Mouse (Mus musculus) MEL (cell line): Measurements from ENCODE around the gene Wdr4.
A peak's percentile ranks its signal among the peaks of the same experiment; 100 is the strongest.

Experiments
- CTCF ChIP-seq, 3 experiments: IDR thresholded peaks in 2 of 3; conservative IDR thresholded peaks in 1 of 3; 2 replicates each; pipeline ENCODE4 v1.5.1; 2011 to 2012; ENCODE audit warnings: low read length in 3 of 3, low read depth in 2 of 3, mild to moderate bottlenecking in 2 of 3, improper control_type of control experiment in 1 of 3, inconsistent platforms in 1 of 3, mixed read lengths in 1 of 3, moderate library complexity in 1 of 3; ENCODE audit not compliant: control insufficient read depth in 1 of 3, insufficient read depth in 1 of 3, poor library complexity in 1 of 3, severe bottlenecking in 1 of 3
- EP300 ChIP-seq, 2 experiments: IDR thresholded peaks; 2 replicates each; pipeline ENCODE4 v1.6.1; 2011; ENCODE audit warnings: improper control_type of control experiment in 2 of 2, low read length in 2 of 2, low read depth in 1 of 2, mild to moderate bottlenecking in 1 of 2
- GATA1 ChIP-seq: IDR thresholded peaks from 2 replicates; pipeline ENCODE4 v1.6.1; 2011; ENCODE audit warnings: low read depth, low read length, improper control_type of control experiment
- JUND ChIP-seq: IDR thresholded peaks from 2 replicates; pipeline ENCODE4 v1.6.1; 2011; ENCODE audit warnings: low read depth, mild to moderate bottlenecking, improper control_type of control experiment, low read length
- MYB ChIP-seq: IDR thresholded peaks from 2 replicates; pipeline ENCODE4 v1.6.1; 2011; ENCODE audit warnings: mild to moderate bottlenecking, low read depth, low read length, improper control_type of control experiment
- POLR2A ChIP-seq, 2 experiments: IDR thresholded peaks; 2 replicates each; pipeline ENCODE4 v1.6.1; 2011 to 2012; ENCODE audit warnings: low read length in 2 of 2, mild to moderate bottlenecking in 2 of 2, control low read depth in 1 of 2, improper control_type of control experiment in 1 of 2, low read depth in 1 of 2, moderate library complexity in 1 of 2; ENCODE audit not compliant: control insufficient read depth in 1 of 2, insufficient read depth in 1 of 2, poor library complexity in 1 of 2
- SMC3 ChIP-seq: IDR thresholded peaks from 2 replicates; pipeline ENCODE4 v1.6.1; 2011; ENCODE audit warnings: low read depth, low read length, improper control_type of control experiment
- TAL1 ChIP-seq: IDR thresholded peaks from 2 replicates; pipeline ENCODE4 v1.6.1; 2012; ENCODE audit warnings: mild to moderate bottlenecking, inconsistent platforms, low read length, moderate library complexity, mixed read lengths
- TCF12 ChIP-seq: IDR thresholded peaks from 2 replicates; pipeline ENCODE4 v1.6.1; 2014; ENCODE audit warnings: low read depth, mild to moderate bottlenecking, inconsistent platforms, low read length, improper control_type of control experiment, moderate library complexity
- ZMIZ1 ChIP-seq: IDR thresholded peaks from 2 replicates; pipeline ENCODE4 v1.6.1; 2012; ENCODE audit warnings: low read depth, mild to moderate bottlenecking, inconsistent platforms, low read length, improper control_type of control experiment, moderate library complexity
- ZNF384 ChIP-seq: IDR thresholded peaks from 2 replicates; pipeline ENCODE4 v1.6.1; 2012; ENCODE audit warnings: low read depth, mild to moderate bottlenecking, inconsistent platforms, low read length, improper control_type of control experiment

GRCm38 (mm10) chr17:31564015-31564857 is 44.5 kb upstream of the Wdr4 start, which contains the start of gene Pknox1:
- TF ChIP-seq TCF12: peak; percentile 26; the same call in 1 of the 2 replicates
- TF ChIP-seq ZMIZ1: peak; percentile 21; the same call in 1 of the 2 replicates
- TF ChIP-seq EP300 (IDR thresholded peaks at IDR 0.05; ENCODE audit: low read depth in 1 of 2, low read length in 2 of 2): no peak
- TF ChIP-seq TAL1: no peak
- peak in 1 of 2 experiments; percentile 79; a peak in 2 of 4 replicates for TF ChIP-seq POLR2A (IDR thresholded peaks at IDR 0.05; ENCODE audit: control insufficient read depth in 1 of 2, insufficient read depth in 1 of 2, low read depth in 1 of 2, low read length in 2 of 2, poor library complexity in 1 of 2)
- TF ChIP-seq SMC3: no peak
- peak; percentile 65 for TF ChIP-seq MYB
- peak; percentile 86 for TF ChIP-seq ZNF384
- no peak for TF ChIP-seq CTCF (IDR thresholded peaks at IDR 0.05 in 2 of 3, conservative IDR thresholded peaks at IDR 0.05 in 1 of 3; ENCODE audit: control insufficient read depth in 1 of 3, insufficient read depth in 1 of 3, low read depth in 2 of 3, low read length in 3 of 3, poor library complexity in 1 of 3, severe bottlenecking in 1 of 3)
- TF ChIP-seq GATA1: no peak
- TF ChIP-seq JUND: no peak
